In the genomic region with DNA sequence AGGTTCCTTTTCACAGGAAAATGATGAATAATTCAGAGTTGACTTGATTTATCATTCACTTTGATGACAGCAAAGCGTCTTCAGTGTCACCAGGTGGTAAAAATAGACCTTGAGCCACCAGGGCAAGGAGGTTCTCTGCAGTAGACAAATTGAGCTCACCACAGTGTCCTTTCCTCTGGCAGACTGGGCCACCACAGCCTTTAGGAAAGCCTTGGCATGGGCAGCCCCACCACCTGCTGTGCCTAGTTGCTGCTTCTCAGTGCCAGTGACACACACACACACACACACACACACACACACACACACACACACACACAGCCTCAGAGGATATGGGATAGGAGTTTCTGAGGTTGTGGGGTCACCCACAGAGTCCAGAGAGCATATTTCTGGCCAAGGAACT, we compare ENCODE assay signal across 3 mouse cellular contexts. TPM values are rescaled to one million over a fixed set of nuclear protein-coding genes. Genes with fewer than 3 reads are reported as not detected.
"Had no signal": no experiment of that assay in that cellular context is flagged by ENCODE, and none has a peak within 500 bp of the region (broad histone marks: within the 10 kb centered on the region; RNA-seq: fewer than 3 reads in every experiment).

No protein-coding gene starts in this region.

RNA-seq across cellular contexts. Expression of gene Tbx15, which starts 54.0 kb away (rescaled TPM):
- polyA plus RNA-seq: inflammation-experienced regulatory T-cells, adult 6 months; intestine, postnatal 0 days; kidney, embryonic 14.5 days had no signal
